Mouse (Mus musculus) kidney, adult 18-20 months (tissue): ENCODE data around the gene Hnrnpm.
A peak's percentile ranks its signal among the peaks of the same experiment; 100 is the strongest.
"Not testable (repeated sequence)": the region's sequence is repeated elsewhere in the genome, so short reads cannot be mapped to it uniquely, and the experiment has no call there.

Source experiments
- DNase-seq: peaks from one replicate; pipeline ENCODE4 v3.0.0; 2021

Hnrnpm gene

DNA sequence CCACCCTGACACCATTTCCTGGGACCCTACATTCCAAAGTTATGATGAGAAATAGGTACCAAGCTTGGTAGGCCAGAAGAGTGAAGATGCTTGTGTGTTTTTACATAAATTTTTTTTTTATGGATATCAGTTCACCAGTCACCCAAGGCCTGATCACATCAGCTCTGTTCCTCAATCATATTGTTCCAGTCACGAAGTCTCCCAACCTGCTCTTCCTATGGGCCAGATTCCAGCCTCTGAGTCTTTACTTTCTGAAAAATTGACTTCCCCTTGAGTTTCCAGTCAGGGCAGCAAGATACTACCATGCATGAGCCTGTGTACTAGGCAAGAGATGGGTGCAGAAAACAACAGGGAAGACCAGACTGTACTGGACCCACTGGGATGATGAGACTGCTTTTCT lies at the start of gene Hnrnpm:
Gene Hnrnpm, minus strand, starts transcription at position 101 of the 400 bp plus-strand sequence.
- no peak for DNase-seq

GRCm38 (mm10) chr17:33733526-33733925 lies 46.9 kb upstream of the Hnrnpm start:
- not testable (repeated sequence) for DNase-seq

DNA sequence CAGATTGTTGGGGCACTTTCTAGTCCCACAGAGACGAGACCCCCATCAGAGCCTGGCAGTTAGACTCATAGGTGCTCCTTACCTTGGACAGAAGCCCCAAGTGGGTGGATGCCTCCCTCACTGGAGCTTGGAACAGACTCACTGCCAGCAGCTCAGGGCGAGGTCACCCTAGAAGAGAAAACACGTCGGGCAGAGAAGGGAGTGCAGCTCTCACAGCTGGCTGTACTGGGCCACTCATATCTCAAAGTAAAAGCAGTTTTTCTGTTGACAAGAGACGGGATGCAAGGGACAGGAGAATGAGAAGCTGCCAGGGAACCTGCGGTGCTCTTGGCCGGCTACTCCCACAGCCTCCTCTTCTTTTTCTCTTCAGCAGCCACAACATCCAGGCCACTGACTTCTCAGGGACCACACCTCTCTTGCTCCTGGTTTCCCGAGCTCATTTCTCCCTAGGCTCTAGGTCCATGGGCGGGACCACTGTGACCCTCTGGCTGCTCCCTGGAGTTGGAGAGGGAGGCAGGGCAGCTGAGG lies 46.0 kb upstream of the Hnrnpm start:
- DNase-seq = not testable (repeated sequence)

GRCm38 (mm10) chr17:33729215-33729614 lies 42.6 kb upstream of the Hnrnpm start:
- no peak for DNase-seq

DNA sequence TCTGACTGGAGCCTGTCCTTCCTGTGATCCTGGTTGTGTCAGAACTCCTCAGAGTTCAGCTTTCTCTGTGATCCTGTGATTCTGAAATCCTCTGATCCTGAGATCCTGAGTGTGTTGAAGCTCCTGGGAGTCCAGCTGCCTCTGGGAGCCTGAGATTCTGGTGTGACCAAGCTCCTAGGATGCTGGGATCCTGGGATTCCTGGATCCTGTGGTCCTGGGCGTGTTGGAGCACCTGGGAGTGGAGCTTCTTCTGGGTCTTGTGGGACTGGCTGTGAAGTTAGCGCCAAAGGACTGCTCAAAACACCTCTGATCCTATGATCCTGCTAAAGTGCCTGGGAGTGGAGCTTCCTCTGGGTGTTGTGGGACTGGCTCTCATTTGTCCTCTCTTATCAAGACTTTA lies 41.7 kb upstream of the Hnrnpm start:
- no peak for DNase-seq

DNA sequence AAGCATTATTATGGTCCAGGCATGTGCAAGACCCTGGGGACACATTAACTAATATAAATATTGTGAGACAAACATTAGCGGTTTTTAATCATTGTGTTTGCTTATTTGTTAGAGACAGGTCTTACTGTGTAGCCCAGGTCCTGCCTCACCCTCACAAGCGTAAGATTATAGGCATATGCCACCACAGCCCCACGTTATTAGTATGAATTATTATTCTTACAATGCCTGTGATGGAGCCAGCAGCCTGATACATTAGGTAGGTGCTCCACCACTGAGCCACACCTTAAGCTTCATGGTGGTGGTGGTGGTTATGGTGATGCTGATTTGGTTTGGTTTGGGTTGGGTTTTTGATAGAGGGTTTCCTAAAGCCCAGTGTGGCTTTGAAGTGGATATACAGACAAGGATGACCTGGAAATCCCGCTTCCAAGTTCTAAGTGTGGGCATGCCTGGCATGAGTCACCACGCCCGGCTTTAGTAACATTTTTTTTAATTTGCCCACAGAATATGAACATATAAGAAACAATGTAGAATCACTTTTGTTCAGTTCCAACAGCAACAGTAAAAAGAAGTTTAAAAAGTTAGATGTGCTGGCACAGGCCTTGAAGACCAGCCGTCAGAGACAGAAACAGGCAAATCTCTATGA lies 33.2 kb upstream of the Hnrnpm start:
- DNase-seq = no peak

GRCm38 (mm10) chr17:33718944-33719725 lies 32.5 kb upstream of the Hnrnpm start:
- DNase-seq = no peak

DNA sequence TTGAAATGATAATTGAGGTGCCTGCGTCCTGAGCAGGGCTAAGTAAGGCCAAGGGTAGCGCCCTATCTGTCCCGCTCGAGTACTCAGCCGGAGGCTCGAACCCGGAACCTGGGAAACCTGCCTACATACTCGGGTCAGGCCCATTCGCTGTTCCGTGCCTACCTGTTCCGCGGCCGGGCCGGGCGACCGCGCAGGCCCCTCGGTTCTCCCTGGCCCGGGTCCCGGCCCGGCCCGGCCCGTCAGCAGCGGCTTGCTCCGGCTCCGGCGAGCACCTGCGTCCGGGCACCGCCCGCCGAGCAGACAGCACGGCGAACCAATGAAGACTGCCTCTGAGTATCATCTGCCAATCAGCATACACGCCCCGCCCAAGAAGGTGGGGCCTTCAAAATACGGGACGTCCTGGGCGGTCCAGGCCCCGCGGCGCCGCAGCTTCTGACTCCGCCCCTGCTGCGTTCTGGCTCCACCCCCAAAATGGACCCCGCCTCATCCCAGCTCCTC lies 31.8 kb upstream of the Hnrnpm start, which contains the start of gene March2:
Gene March2, minus strand, starts transcription at position 287 of the 498 bp plus-strand sequence.
- peak; percentile 99 for DNase-seq

GRCm38 (mm10) chr17:33717982-33718381 lies 31.3 kb upstream of the Hnrnpm start:
- no peak for DNase-seq

DNA sequence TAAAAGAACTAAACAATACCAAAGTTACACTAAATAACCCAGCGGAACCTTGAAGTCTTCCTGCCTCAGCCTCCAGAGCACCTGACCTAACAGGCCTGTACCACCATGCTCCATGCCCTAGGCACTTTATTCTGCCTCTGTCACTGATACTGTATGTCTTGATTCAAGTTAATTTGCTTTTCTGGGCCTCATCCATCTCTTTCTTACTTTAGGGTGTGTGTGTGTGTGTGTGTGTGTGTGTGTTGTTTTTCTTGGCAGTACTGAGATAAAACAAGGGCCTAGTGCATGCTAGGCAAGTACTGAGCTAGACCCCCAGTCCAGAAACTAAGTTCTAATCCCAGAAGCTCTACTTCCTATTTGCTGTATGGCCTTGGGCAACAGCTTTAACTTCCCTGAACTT lies 30.6 kb upstream of the Hnrnpm start:
- no peak for DNase-seq

DNA sequence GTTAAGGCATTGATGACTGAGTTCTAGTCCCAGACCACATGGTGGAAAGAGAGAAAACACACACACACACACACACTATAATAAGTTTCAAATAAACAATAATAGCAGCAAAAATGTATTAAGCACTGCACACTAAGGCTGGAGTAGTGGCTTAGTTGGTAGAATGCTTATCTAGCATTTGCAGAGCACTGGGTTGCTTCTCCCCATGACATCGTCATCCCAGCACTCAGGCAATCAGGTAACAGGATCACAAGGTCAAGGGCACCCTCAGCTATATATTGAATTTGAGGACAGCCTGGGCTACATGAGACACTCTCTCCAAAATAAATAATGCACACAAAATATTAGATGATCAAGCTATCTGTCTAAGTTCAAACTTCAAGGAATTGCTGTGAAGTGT lies 28.1 kb upstream of the Hnrnpm start:
- DNase-seq = no peak

DNA sequence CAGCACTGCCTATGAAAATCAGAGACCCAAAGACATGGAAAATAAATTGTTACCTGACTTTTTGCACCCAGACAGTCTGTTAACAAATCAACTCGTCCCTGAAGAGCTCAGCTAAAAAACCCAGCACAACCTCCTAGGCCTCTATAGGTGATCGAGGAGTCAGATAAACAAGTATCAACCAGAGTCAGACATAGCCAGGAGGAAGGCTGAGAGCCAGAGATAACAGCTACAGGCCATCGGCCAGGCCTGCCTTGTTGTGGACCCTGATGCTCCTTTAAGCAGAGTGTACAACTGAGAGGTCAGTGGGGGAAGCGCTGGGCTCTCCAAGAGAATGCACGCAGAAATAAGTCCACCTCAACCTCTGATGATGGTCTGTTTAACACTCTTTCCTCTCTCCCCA lies 26.6 kb upstream of the Hnrnpm start:
- no peak for DNase-seq

DNA sequence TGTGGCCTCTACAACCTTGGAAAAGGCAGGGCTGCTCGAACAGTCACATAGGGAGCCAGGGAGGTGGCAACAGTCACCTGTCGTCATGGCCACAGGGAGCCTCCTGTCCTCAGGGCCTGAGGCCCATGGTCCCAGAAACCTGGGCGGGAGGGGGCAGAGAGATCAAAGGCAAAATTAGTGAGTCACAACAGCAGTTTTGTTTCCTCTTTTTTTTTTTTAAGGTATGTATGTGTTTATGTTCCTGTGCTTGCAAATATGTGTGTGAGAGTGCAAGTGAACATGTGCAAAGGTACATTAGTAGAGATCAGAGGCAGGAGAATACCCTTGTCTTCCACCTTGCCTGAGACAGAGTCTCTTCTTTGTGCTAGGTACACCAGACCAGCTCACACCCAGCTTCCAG lies 23.2 kb upstream of the Hnrnpm start:
- no peak for DNase-seq

DNA sequence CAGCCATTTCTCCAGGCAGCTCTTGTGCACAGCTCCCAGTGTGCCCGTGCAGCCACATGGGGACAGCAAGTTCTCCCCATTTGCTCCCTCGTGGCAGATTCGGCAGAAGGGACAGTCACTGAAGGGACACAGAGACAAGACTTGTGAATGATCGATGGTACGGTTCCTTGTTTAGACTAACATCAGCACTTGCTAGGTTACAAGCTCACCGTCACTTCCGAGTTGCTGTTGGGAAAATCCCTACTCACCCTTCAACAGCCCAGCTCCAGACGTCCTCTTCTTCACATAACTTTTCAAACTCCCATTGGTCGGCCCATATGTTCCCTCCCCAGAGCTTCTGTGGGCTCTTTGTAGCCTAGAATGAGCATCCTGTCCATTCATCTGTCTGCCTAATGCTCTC lies 16.4 kb upstream of the Hnrnpm start:
- no peak for DNase-seq

DNA sequence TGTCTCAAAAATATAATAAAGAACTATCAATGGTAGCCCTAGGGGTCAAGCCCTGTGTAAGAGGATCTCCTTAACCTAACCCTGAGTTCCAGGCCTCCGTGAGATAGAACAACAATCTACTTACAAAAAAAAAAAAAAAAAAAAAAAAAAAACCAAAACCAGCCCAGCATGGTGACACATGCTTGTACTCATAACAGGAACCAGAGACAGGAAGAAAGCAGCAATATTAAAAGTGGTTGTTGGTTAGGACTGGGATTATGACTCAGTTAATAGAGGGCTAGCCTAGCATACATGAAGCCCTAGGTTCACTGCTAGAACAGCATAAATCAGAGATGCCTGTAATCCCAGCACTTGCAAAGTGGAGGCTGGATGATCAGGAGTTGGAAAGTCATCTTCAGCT lies 15.5 kb upstream of the Hnrnpm start:
- DNase-seq = no peak

DNA sequence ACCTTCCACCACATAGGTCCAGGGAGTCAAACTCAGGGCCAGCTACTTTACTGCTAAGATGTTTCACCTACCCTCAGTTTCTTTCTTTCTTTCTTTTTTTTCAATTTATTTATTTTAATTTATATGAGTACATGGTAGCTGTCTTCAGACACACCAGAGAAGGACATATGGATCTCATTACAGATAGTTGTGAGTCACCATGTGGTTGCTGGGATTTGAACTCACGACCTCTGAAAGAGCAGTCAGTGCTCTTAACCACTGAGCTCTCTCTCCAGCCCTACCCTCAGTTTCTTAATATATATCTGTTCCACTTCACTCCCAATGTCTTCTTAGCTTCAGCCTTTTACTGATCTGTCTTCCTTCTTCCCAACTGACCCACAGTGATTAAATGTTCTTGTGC lies 8.8 kb upstream of the Hnrnpm start:
- no peak for DNase-seq

- peak; percentile 98 for DNase-seq
These were observed 1.4 kb downstream of the Hnrnpm start for GRCm38 (mm10) chr17:33685249-33685653.

GRCm38 (mm10) chr17:33684671-33685231 lies 1.9 kb downstream of the Hnrnpm start:
- peak; percentile 70 for DNase-seq

GRCm38 (mm10) chr17:33681767-33682166 lies 4.9 kb downstream of the Hnrnpm start:
- no peak for DNase-seq

DNA sequence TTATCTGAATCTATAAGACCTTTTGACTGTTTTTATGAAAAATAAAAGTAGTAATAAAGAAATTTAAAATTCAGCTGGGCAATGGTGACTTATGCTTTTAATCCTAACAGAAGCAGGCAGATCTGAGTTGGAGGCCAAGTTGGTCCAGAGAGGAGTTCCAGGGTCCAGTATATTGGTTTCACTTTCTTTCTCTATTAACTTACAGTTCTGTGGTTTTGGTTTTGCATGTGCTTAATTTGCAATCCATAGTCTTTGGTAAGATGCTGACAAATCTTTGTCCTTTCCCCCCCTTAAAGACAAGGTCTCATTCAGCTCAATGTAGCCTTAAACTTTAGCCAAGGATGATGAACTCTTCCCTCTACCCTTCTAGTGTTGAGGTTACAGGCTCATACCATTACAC lies 7.9 kb downstream of the Hnrnpm start:
- DNase-seq = no peak

DNA sequence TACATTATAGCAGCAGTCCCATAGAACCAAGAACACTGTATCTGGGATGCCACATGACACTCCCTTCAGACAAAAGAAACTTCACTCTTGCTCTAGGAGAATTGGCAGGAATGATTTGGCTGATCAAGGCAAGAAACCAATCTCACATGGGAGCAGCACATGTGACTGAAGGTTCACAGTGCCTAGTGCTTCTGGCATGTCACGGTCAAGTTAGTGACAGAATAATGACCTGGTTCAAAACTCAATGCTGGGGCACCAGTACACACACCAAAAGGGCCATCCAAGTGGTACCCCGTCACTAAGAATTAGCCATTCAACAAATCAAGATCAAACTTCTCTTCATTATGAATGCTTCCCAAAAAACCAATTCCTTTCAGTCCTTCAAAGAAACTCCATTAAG lies 10.6 kb downstream of the Hnrnpm start:
- no peak for DNase-seq

DNA sequence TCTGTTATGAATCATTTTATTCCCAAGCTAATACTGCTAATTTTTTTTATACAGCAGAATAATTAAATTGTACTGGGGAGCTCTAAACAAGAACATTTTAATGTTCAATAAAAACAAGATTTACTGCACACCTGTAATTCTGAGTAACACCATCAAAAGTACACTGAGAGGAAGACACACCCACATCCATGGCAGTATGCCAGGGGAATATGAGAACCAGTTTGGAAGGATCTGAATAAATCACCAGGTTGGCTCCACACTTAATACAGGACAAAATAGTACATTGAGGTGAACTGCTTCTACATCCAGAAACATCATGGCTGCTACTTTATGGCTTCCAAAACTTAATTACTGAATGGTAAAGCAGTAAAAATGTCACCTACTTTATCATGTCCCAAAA lies 11.2 kb downstream of the Hnrnpm start:
- DNase-seq = peak; percentile 13

DNA sequence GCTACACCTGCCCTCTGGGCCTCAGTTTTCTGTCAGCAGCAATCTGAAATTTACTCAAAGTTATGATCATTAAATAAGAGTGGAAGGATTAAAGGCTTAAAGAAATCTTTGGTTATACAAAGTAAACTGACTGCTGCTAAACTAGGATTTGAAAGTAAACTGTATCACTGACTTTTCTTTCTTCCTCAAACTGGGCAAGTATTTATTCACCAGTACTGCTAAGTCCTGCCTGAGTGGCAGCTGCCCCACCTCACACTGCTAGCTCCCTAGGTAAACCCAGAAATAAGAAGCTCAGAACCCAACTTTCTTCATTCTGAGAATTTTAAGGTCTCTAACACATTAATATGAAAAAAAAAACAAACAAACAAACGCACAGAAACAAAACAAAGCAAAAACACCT lies 12.8 kb downstream of the Hnrnpm start:
- DNase-seq = no peak

GRCm38 (mm10) chr17:33669681-33670080 lies 17.0 kb downstream of the Hnrnpm start:
- no peak for DNase-seq
